Mouse (Mus musculus): ENCODE results near the gene Tbc1d1.

DNA sequence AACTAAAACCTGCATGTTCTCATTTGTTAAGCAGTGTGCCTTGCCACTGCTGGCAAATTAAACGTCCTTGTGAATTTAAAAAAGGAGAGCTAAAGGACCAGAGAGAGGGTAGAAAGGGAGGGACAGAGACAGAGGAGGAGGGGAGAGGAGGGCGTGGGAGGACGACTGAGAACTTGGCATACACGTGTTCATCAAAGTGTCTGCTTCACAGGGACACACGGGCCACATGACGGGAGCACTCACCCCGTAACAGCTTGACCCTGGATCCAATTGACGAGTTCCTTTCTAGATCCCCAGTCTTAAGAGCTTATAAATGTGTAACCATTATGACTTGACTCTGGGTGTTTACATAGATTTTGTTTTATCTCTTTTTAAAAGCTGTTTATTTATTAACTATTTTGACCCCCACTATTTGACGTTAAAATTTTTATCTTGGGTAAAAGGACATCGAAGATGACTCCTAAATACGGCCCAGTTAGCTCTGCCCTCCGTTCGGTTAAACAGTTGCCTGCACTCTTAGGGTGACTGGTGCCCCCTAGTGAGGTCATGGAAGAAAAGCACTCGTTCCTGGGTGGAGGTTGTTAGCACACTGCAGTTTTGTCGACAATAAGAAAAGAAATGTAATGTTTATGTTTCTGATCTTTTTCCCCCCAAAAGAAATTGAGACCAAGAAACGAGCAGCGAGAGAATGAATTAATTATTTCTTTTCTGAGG lies 118.8 kb downstream of the Tbc1d1 start:
- TF ChIP-seq CTCF (IDR thresholded peaks at IDR 0.05; ENCODE audit: borderline replicate concordance, control insufficient read depth, extremely low read depth, insufficient read depth, low read length, poor library complexity) (no peak), POLR2A (IDR thresholded peaks at IDR 0.05; ENCODE audit: control insufficient read depth, extremely low read depth, insufficient read depth, low read length, poor library complexity) (no peak)
